Mouse (Mus musculus): ENCODE results near the gene Ndrg4.

Gene Ndrg4

GRCm38 (mm10) chr8:95716546-95717335, 40.0 kb downstream of the Ndrg4 start:
- DNase-seq (ENCODE audit: low read depth, low spot score), result no peak

GRCm38 (mm10) chr8:95727625-95728024, 50.8 kb downstream of the Ndrg4 start:
- DNase-seq (ENCODE audit: low read depth, low spot score), result no peak

GRCm38 (mm10) chr8:95738596-95738995, 61.8 kb downstream of the Ndrg4 start:
- DNase-seq (ENCODE audit: low read depth, low spot score), result peak; percentile 71

- DNase-seq (ENCODE audit: low read depth, low spot score), result peak; percentile 34
Measured at GRCm38 (mm10) chr8:95741732-95742131, 65.0 kb downstream of the Ndrg4 start.

GRCm38 (mm10) chr8:95748028-95748427, 71.2 kb downstream of the Ndrg4 start:
- no peak for DNase-seq (ENCODE audit: low read depth, low spot score)

GRCm38 (mm10) chr8:95751924-95752323, 75.1 kb downstream of the Ndrg4 start:
- DNase-seq (ENCODE audit: low read depth, low spot score), result no peak

GRCm38 (mm10) chr8:95760323-95760722, 83.5 kb downstream of the Ndrg4 start:
- no peak for DNase-seq (ENCODE audit: low read depth, low spot score)

- no peak for DNase-seq (ENCODE audit: low read depth, low spot score)
Measured at GRCm38 (mm10) chr8:95764133-95764532, 87.4 kb downstream of the Ndrg4 start.

All from brain, adult 2 months (tissue).